Mouse (Mus musculus): ENCODE measurements at regions not wholly inside any gene's neighbourhood (a gene's known extent, or its start where the extent isn't known, plus 50 kb on each side); places are given as distances from the start of the nearest gene placed in this dataset.

- H3K4me3 ChIP-seq (ENCODE audit: insufficient read depth, low read depth, low read length), result no peak overlapping the region
- WGBS, result 61% methylated on average over 4 of the region's 4 CpGs
- H3K27ac ChIP-seq (ENCODE audit: insufficient read depth, low read depth, low read length), result no peak overlapping the region
- TF ChIP-seq POLR2A (IDR thresholded peaks at IDR 0.05; ENCODE audit: insufficient read depth, low read depth, low read length), result no peak
- no peak for TF ChIP-seq CTCF (IDR thresholded peaks at IDR 0.05; ENCODE audit: insufficient read depth, low read depth, low read length)
- H3K4me1 ChIP-seq (ENCODE audit: control insufficient read depth, insufficient read depth, low read length), result no peaks in the 10 kb centered on the region
Observed at GRCm38 (mm10) chr3:49686182-49686895, 70.8 kb downstream of the Pcdh18 start.

DNA sequence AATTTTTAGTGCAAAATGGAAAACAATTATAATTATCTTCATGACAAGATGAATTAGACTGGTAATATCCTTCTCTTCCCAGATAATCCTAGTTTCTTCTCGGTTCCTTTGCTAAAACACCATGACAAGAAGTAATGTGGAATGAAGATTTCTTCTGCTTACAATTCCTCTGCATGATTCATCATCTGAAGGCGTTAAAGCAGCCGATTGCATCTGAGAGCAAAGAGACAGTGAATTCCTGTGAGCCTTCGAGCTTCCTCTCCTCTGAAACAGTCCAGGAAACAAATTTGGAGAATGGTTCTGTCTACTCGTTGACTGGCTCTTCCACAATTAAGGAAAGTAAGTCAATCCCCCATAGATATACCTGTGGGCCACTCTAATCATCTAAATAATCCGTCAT is 82.2 kb downstream of the Pcdh18 start:
- no peak overlapping the region for H3K27ac ChIP-seq (ENCODE audit: insufficient read depth, low read depth, low read length)
- TF ChIP-seq CTCF (IDR thresholded peaks at IDR 0.05; ENCODE audit: insufficient read depth, low read depth, low read length) (no peak), POLR2A (IDR thresholded peaks at IDR 0.05; ENCODE audit: insufficient read depth, low read depth, low read length) (no peak)
- no peak overlapping the region for H3K4me3 ChIP-seq (ENCODE audit: insufficient read depth, low read depth, low read length)
- H3K4me1 ChIP-seq (ENCODE audit: control insufficient read depth, insufficient read depth, low read length), result no peaks in the 10 kb centered on the region
- WGBS, result 52% methylated on average over 6 of the region's 6 CpGs

DNA sequence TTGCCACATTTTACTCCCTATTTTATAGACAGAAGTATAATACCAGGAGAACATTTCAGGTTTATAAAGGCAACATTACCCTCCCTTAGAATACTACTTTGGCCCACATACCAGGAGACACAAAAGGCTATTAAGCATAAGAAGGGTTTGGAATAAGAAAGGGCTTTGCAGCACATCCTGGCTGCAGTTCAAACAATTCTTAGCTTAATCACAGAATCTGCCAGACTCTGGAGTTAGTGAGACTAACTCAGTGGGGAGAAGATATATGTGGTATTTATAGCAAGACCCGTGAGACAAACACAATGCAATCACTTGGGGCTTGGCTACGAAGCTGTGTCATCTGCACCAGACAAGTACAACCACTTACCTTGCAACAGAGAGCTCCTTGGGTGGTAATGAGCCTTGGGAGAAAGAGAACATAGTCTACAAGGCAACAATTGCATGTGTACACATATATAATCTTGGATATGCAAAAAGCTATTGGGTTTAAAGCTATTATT is 84.4 kb downstream of the Pcdh18 start:
- TF ChIP-seq POLR2A (IDR thresholded peaks at IDR 0.05; ENCODE audit: insufficient read depth, low read depth, low read length) (no peak), CTCF (IDR thresholded peaks at IDR 0.05; ENCODE audit: insufficient read depth, low read depth, low read length) (no peak)
- 15% methylated on average over 2 of the region's 2 CpGs for WGBS
- H3K4me1 ChIP-seq (ENCODE audit: control insufficient read depth, insufficient read depth, low read length), result no peaks in the 10 kb centered on the region
- no peak overlapping the region for H3K27ac ChIP-seq (ENCODE audit: insufficient read depth, low read depth, low read length)
- no peak overlapping the region for H3K4me3 ChIP-seq (ENCODE audit: insufficient read depth, low read depth, low read length)

DNA sequence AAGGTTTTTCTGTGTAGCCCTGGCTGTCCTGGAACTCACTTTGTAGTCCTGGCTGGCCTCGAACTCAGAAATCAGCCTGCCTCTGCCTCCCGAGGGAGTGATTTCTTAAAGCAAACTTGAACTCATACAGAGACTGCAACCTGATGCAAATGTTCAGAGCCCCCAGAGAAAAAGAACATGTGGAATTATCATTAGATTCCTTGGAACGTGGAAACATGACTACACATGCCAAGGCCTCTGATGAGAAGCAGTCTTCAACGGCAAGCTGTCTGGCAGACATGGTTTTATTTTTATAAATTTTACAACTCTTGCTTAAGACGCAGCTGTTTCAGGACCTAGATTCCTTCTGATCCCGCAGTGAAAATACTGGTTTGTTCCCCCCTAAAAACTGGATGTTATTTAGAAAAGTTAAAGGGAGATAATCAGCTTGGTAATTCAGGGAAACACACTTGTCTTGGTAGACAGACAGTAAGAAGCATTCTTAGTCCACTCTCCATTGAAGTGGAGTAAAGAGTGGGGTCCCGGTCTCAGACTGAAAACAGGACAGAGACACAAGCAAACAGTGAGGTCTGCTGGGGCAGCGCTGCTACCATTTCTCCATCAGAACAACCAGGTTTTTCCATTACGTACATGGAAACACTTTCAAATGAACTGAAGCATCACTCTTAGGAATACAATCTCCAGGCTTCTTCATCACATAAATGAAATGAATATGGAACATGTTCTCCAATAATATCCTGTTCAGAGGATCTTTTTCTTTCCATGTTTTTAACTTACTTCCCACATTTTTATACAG is 89.4 kb downstream of the Pcdh18 start:
- TF ChIP-seq CTCF (IDR thresholded peaks at IDR 0.05; ENCODE audit: insufficient read depth, low read depth, low read length), result no peak
- TF ChIP-seq POLR2A (IDR thresholded peaks at IDR 0.05; ENCODE audit: insufficient read depth, low read depth, low read length), result no peak
- Histone ChIP-seq H3K4me1 (ENCODE audit: control insufficient read depth, insufficient read depth, low read length) (no peaks in the 10 kb centered on the region), H3K27ac (ENCODE audit: insufficient read depth, low read depth, low read length) (no peak overlapping the region), H3K4me3 (ENCODE audit: insufficient read depth, low read depth, low read length) (no peak overlapping the region)
- WGBS, result 89% methylated on average over 9 of the region's 9 CpGs

DNA sequence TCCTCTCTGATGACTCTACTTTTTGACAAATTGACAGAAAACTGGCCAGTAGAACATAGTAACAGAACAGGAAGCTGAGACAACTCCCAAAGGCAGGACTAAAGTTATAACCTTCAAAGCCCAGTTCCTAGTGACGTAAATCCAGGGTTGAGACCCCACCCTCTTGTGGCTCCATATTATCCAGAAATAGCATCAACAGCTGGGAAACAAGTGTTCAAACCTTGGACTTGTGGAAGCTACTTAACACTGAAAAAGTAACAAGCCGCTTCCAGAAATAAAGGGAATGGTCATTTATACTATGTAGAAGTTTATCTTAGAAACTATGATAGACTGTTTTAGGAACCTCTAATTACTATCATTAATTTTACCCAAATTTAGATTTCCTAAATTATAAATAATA is 90.6 kb downstream of the Pcdh18 start:
- H3K4me3 ChIP-seq (ENCODE audit: insufficient read depth, low read depth, low read length), result no peak overlapping the region
- TF ChIP-seq POLR2A (IDR thresholded peaks at IDR 0.05; ENCODE audit: insufficient read depth, low read depth, low read length), result no peak
- TF ChIP-seq CTCF (IDR thresholded peaks at IDR 0.05; ENCODE audit: insufficient read depth, low read depth, low read length), result no peak
- WGBS, result 89% methylated on average over 2 of the region's 2 CpGs
- H3K27ac ChIP-seq (ENCODE audit: insufficient read depth, low read depth, low read length), result no peak overlapping the region
- H3K4me1 ChIP-seq (ENCODE audit: control insufficient read depth, insufficient read depth, low read length), result no peaks in the 10 kb centered on the region

DNA sequence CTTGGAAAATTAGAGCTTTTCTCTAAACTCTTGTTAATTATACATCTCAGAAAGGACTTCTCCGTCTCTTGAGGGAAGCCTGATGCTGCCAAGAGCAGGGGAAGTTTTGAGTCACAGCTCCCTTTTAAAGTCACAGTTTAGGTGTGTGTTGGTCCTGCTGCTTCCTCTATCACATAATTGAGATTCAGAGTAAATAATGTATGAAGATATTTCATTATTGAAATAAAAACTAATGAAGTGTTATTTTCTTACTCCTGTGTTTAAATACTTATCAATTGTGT is 108.3 kb downstream of the Pcdh18 start:
- TF ChIP-seq CTCF (IDR thresholded peaks at IDR 0.05; ENCODE audit: insufficient read depth, low read depth, low read length) (no peak), POLR2A (IDR thresholded peaks at IDR 0.05; ENCODE audit: insufficient read depth, low read depth, low read length) (no peak)
- Histone ChIP-seq H3K4me1 (ENCODE audit: control insufficient read depth, insufficient read depth, low read length) (peaks cover 5% of the 10 kb centered on the region; the same call in 1 of the 2 replicates), H3K4me3 (ENCODE audit: insufficient read depth, low read depth, low read length) (no peak overlapping the region), H3K27ac (ENCODE audit: insufficient read depth, low read depth, low read length) (no peak overlapping the region)
- 9% methylated on average over 1 of the region's 1 CpGs for WGBS

GRCm38 (mm10) chr3:49648040-49648894 is 108.9 kb downstream of the Pcdh18 start:
- 72% methylated on average over 5 of the region's 5 CpGs for WGBS
- peaks cover 9% of the 10 kb centered on the region; the same call in 1 of the 2 replicates for H3K4me1 ChIP-seq (ENCODE audit: control insufficient read depth, insufficient read depth, low read length)
- H3K4me3 ChIP-seq (ENCODE audit: insufficient read depth, low read depth, low read length), result no peak overlapping the region
- TF ChIP-seq CTCF (IDR thresholded peaks at IDR 0.05; ENCODE audit: insufficient read depth, low read depth, low read length), result no peak
- H3K27ac ChIP-seq (ENCODE audit: insufficient read depth, low read depth, low read length), result peak overlapping the region; percentile 57; the same call in 1 of the 2 replicates

GRCm38 (mm10) chr3:49644993-49645392 is 112.1 kb downstream of the Pcdh18 start:
- no peak overlapping the region for H3K4me3 ChIP-seq (ENCODE audit: insufficient read depth, low read depth, low read length)
- WGBS, result 93% methylated on average over 4 of the region's 4 CpGs
- TF ChIP-seq CTCF (IDR thresholded peaks at IDR 0.05; ENCODE audit: insufficient read depth, low read depth, low read length), result no peak
- no peak for TF ChIP-seq POLR2A (IDR thresholded peaks at IDR 0.05; ENCODE audit: insufficient read depth, low read depth, low read length)
- no peak overlapping the region for H3K27ac ChIP-seq (ENCODE audit: insufficient read depth, low read depth, low read length)
- peaks cover 9% of the 10 kb centered on the region; the same call in 1 of the 2 replicates for H3K4me1 ChIP-seq (ENCODE audit: control insufficient read depth, insufficient read depth, low read length)

All from olfactory bulb, adult 2 months (tissue).